Mouse (Mus musculus) ZHBTc4 (cell line): Measurements from ENCODE around the gene Npcd.

Experiments used
- DNase-seq: peaks from one replicate; pipeline ENCODE4 v3.0.0-alpha.2; 2011; ENCODE audit warnings: low read depth, low spot score

The Npcd gene

DNA sequence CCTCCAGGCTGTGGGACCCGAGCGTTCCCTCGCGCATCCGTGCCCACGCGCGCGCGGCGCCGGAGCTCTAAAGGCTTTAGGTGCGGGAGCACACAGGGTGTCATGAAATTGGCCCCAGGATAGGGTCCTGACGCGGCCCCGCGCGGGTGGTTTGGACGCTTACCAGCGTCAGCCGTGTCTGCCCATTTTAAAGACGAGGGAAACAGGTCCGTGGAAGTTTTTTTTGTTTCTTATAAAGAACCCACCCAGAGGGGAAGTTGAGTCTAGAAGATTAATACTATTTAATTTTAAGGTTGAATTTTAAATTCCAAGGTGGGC, 91.4 kb downstream of the Npcd start:
- DNase-seq, result no peak

DNA sequence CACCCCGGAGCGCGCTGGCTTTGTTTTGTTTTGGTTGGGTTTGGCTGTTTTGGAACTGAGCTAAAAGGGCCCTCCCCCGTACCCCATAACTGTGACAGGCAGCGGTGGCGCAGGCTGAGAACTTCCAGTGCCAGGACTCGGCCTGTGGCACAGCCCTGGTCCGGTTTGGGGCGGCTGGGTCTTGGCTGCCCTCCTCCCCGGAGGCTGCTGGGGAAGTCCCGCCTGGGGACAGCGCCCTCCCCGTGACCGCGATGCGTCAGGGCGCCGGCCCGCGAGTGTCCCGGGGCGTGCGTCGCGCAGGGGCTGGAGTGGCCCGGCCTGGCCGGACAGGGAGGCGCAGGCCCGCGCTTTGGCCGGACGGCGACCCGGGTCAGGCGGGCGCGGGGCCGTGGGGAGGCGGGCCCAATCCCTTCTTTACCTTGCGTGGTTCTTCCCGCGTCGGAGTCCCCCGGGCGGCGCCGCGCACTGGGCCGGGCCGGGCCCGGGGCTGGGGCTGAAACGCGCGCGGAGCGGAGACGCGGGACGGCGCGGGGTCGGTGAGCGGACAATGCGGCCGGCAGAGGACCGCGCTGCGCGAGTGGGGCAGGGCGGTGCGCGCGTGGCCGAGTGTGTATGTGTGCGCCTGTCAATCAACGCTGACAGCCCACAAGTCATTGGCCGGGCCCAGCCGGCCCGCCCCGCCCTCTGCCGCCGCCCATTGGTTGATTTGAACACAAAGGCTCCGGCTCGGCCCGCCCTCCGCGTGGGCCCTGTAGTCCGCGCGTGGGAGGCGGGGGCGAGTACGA, 91.9 kb downstream of the Npcd start, which contains the start of gene Sun2:
Gene Sun2, minus strand, starts transcription at position 616 of the 785 bp plus-strand sequence.
- peak; percentile 85 for DNase-seq

DNA sequence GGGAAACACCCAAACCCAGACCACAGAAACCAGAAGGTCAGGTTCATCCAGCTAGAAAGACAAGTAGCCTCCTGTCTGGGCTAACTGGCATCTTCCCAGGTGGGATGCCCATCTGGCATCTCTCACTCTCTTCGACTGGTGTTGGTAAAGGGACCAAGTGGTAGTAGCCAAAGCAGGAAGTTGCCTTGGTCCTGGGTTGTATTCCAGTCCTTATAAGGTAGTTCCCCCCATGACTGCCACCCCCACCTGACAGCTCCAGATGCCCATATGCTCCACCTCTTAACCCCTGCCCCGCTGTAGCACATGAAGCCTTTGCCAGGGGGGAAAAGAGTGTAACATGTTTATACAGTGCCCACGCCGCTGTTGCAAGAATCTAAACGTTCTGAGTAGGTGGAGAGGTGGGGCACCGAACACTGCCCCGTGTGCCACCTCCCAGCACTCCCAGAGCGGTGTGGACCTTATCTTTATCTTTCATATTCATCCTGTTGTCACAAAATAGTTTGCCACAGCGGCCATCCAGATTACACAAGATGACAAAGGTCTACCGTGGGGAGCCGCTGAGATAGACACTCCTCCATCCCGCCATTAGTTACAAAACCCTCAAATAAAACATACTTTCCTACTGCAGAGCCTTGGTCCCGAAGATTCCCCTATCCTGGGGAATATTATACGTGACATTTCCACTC, 92.7 kb downstream of the Npcd start:
- DNase-seq, result no peak

DNA sequence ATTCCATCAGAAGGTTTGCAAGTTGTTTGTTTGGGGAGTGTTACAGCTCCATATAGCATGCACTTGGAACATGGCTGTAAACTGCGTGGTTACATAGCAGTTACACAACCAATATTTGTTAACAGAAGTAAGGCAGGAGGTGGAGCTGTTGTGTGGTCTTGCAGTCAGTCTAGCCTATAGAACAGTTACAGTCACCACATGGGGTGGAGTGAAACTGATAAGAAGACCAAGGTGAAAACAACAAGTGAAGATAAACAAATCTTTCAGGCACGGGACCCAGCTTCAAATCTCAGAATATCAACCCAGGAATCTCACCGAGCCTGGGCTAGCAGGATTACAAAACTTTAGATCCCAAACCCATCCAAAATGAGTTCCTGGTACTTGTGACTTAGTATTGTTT, 93.3 kb downstream of the Npcd start:
- no peak for DNase-seq
